ENCODE assay signal across 8 mouse cellular contexts in genomic region chr15:81523169-81523871, GRCm38 (mm10). TPM values are rescaled to one million over a fixed set of nuclear protein-coding genes. Genes with fewer than 3 reads are reported as not detected.
DNase-seq lines count a peak whose midpoint lies in the region; ATAC-seq and TF ChIP-seq lines count a peak whose summit lies in the region.

No protein-coding gene starts in this region.

- peak overlapping the region; percentile 83 for H3K27ac ChIP-seq in cortical plate, adult 2 months (ENCODE audit: insufficient read depth, low read length)

- intact Hi-C loops in left cerebral cortex, postnatal 10 days (cut with DNase I), result loop anchor here (2.0 to 5.0 kb wide), 2 partner anchors 41 to 63 kb away; no protein-coding TSS in a partner anchor

- peak; percentile 93 for DNase-seq in gastrocnemius, postnatal 10 days
- DNase-seq in left cerebral cortex, postnatal 10 days (ENCODE audit: extremely low spot score in 1 of 2, low spot score in 2 of 2), result peak; percentile 86 to 99
- peak; percentile 91 for DNase-seq in right cerebral cortex, postnatal 25 days
- peak; percentile 93 to 98 for DNase-seq in urinary bladder, postnatal 4 days (ENCODE audit: low spot score in 2 of 2)

- H3K4me1 ChIP-seq in cortical plate, adult 2 months (ENCODE audit: control insufficient read depth, insufficient read depth, low read length), result no peaks in the 10 kb centered on the region

- TF ChIP-seq CTCF in cortical plate, adult 2 months (IDR thresholded peaks at IDR 0.05; ENCODE audit: extremely low read depth, insufficient read depth, low read length), result no peak

- TF ChIP-seq POLR2A in cortical plate, adult 2 months (IDR thresholded peaks at IDR 0.05; ENCODE audit: extremely low read depth, insufficient read depth, low read length), result peak; percentile 84

- ATAC-seq in activated CD4-positive, CD25-positive, alpha-beta regulatory T cell, adult 4 months, result peak; percentile 80
- ATAC-seq in inflammation-experienced regulatory T-cells, adult 6 months, result peak; percentile 84
- ATAC-seq in megakaryocyte-erythroid progenitor cell, adult 5-6 weeks (replicated peaks; ENCODE audit: low FRiP score, low TSS enrichment, poor library complexity, severe bottlenecking), result peak; percentile 90

- peak overlapping the region; percentile 45 for H3K4me3 ChIP-seq in cortical plate, adult 2 months (ENCODE audit: insufficient read depth, low read length)

RNA-seq across cellular contexts. Expression of gene Rbx1, which starts 57.2 kb away (rescaled TPM):
- 100 to 1,000 TPM; 323 to 363 TPM for polyA plus RNA-seq in activated CD4-positive, CD25-positive, alpha-beta regulatory T cell, adult 4 months (2017; shearing (Covaris generic))
- 172 and 175 TPM in 2 replicates for polyA plus RNA-seq in cortical plate, adult 2 months (2012; rRNA removed)
- 100 to 1,000 TPM; 118 to 123 TPM for total RNA-seq in gastrocnemius, postnatal 10 days (2021)
- 100 to 1,000 TPM; 313 to 388 (median 382) TPM for polyA plus RNA-seq in inflammation-experienced regulatory T-cells, adult 6 months (2017; shearing (Covaris generic))
- 100 to 1,000 TPM; 140 TPM for total RNA-seq in left cerebral cortex, postnatal 10 days (2021)
- 220 and 236 TPM in 2 replicates for total RNA-seq in megakaryocyte-erythroid progenitor cell, adult 5-6 weeks (2014; fragmentation: Nextera tagmentation)
- 168 and 201 TPM in 2 replicates for total RNA-seq in megakaryocyte-erythroid progenitor cell, adult 5-6 weeks (2017)

Comparison
In these comparisons a context has a peak if more than half of its experiments do, and no peak if none do; other contexts are left out.
1. Peak in every context shown above with its lines: DNase-seq, ATAC-seq, H3K4me3 ChIP-seq and H3K27ac ChIP-seq.